Mouse (Mus musculus): ENCODE measurements at regions not wholly inside any gene's neighbourhood (a gene's known extent, or its start where the extent isn't known, plus 50 kb on each side); places are given as distances from the start of the nearest gene placed in this dataset.

DNA sequence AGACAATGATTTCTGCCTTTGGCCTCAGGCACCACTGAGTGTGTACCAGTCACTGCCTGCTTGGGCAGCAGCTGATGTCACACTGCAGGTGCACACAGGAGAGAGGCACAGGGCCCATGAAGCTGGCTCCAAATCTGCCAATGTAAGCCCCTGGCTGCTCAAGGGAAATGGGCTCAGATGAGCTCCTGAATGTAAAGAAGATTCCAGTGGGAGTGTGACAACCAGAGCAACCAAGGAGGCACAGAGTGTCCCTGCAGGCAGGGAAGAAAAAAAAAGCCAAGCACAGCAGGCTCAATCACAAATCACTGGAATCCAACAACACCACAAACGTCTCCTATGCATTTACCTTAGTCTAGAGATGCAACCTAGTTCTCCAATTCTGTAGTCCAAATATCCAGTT lies 151.2 kb upstream of the Tox3 start:
- no peak for TF ChIP-seq CTCF (IDR thresholded peaks at IDR 0.05)
- no peak for TF ChIP-seq EP300 (IDR thresholded peaks at IDR 0.05)

Data from lung, postnatal 0 days (tissue).